Mouse (Mus musculus) heart, embryonic 13.5 days (tissue): Measurements from ENCODE around the gene Kctd6. TPM values are rescaled to one million over a fixed set of nuclear protein-coding genes. Genes with fewer than 3 reads are reported as not detected.
"Not testable (repeated sequence)": the region's sequence is repeated elsewhere in the genome, so short reads cannot be mapped to it uniquely, and the experiment has no call there.

Experiments
- ATAC-seq: fragments of 200-750 bp; cut with Nextera tagmentation; 2 replicates; pipeline ENCODE4 v1.8.0; 2017; ENCODE audit warnings: moderate TSS enrichment; ENCODE audit not compliant: insufficient number of reproducible peaks, low FRiP score, low TSS enrichment; ENCODE audit errors: extremely low read depth
- H3K27ac ChIP-seq: fragments of 300-500 bp; sonication (generic); replicated peaks from 2 replicates; pipeline ENCODE4 v1.5.1; 2015; ENCODE audit warnings: moderate library complexity, mild to moderate bottlenecking, inconsistent platforms
- H3K27me3 ChIP-seq: fragments of 300-500 bp; sonication (generic); replicated peaks from 2 replicates; pipeline ENCODE4 v1.6.1; 2015; ENCODE audit warnings: mild to moderate bottlenecking, inconsistent platforms
- H3K36me3 ChIP-seq: fragments of 300-500 bp; sonication (generic); 2 replicates; pipeline ENCODE4 v1.6.1; 2015; ENCODE audit warnings: mild to moderate bottlenecking, inconsistent platforms
- H3K4me1 ChIP-seq: fragments of 300-500 bp; sonication (generic); 2 replicates; pipeline ENCODE4 v1.6.1; 2015; ENCODE audit warnings: inconsistent platforms
- H3K4me2 ChIP-seq: fragments of 300-500 bp; sonication (generic); 2 replicates; pipeline ENCODE4 v1.6.1; 2015; ENCODE audit warnings: inconsistent platforms, mild to moderate bottlenecking, moderate library complexity
- H3K4me3 ChIP-seq: fragments of 300-500 bp; sonication (generic); 2 replicates; pipeline ENCODE4 v1.5.1; 2015; ENCODE audit warnings: moderate library complexity, mild to moderate bottlenecking, inconsistent platforms
- H3K9ac ChIP-seq: fragments of 300-500 bp; sonication (generic); 2 replicates; pipeline ENCODE4 v1.6.1; 2015; ENCODE audit warnings: inconsistent platforms, mild to moderate bottlenecking, moderate library complexity
- H3K9me3 ChIP-seq: fragments of 300-500 bp; sonication (generic); 2 replicates; pipeline ENCODE4 v1.6.1; 2016; ENCODE audit warnings: inconsistent platforms
- WGBS: fragments of 180-500 bp; shearing (Covaris S2); methylation state at CpG from one replicate; pipeline ENCODE4 v1.1.7; 2015; ENCODE audit warnings: mixed read lengths; 5-methylcytosine and 5-hydroxymethylcytosine counted together
- polyA plus RNA-seq: library from polyadenylated mRNA; unstranded; fragments of >200 nt; fragmentation: Nextera tagmentation; extraction: Ambion mirVana; gene quantifications from 2 replicates; pipeline ENCODE4 v1.2.1, GENCODE M21; 2015

Kctd6 gene
- polyA plus RNA-seq, 1 experiment from 2014 or later: 2.7 TPM

DNA sequence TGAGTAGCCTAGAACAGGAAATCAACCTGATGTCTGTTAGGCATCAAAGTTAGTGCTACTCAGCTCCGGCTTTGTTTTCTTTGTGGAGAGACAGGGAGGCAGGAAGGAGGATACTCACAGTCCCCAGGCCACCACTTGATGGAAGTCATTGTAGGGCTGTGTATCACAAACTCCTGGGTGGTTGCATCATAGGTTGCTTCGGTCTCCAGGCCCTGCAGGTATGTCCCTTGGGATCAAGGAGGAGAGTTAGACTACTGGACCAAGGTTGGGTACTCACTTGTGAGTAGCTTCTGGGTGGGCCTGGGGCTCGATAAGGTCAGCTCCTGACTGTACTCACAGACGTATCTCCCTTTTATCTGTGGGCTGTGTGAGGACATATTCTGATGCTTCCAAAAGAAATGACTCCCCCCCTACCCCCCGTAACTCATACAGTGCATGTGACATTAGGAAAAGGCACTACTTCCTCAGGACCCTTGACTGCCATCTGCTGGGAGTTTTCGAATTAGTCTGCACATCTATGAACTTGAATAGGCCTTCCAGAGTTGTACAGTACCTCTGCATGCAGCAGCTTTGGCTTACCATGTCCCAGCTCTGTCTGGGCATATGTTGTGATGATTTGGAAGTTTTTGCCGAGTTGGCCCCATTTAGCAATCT is 41.3 kb downstream of the Kctd6 start:
- H3K36me3 ChIP-seq: no peaks in the 10 kb centered on the region
- no peak for ATAC-seq
- H3K27me3 ChIP-seq: 0 out of 2 replicates have a peak, but pooled peaks cover 8% of the 10 kb centered on the region
- no peak overlapping the region for H3K27ac ChIP-seq
- no peaks in the 10 kb centered on the region for H3K4me1 ChIP-seq
- no peak overlapping the region for H3K4me3 ChIP-seq
- H3K9ac ChIP-seq: no peak overlapping the region
- H3K4me2 ChIP-seq: no peak overlapping the region
- no peaks in the 10 kb centered on the region for H3K9me3 ChIP-seq
- WGBS: 53% methylated on average over 7 of the region's 7 CpGs

- H3K4me3 ChIP-seq: no peak overlapping the region
- no peaks in the 10 kb centered on the region for H3K9me3 ChIP-seq
- H3K27ac ChIP-seq: no peak overlapping the region
- ATAC-seq: no peak
- H3K36me3 ChIP-seq: no peaks in the 10 kb centered on the region
- no peak overlapping the region for H3K9ac ChIP-seq
- H3K4me2 ChIP-seq: no peak overlapping the region
- WGBS: 58% methylated on average over 6 of the region's 6 CpGs
- H3K27me3 ChIP-seq: 0 out of 2 replicates have a peak, but pooled peaks cover 8% of the 10 kb centered on the region
- no peaks in the 10 kb centered on the region for H3K4me1 ChIP-seq
These were observed 42.1 kb downstream of the Kctd6 start for GRCm38 (mm10) chr14:8256072-8256471.

GRCm38 (mm10) chr14:8256881-8257280 is 42.9 kb downstream of the Kctd6 start:
- Histone ChIP-seq H3K27me3 (0 out of 2 replicates have a peak, but pooled peaks cover 8% of the 10 kb centered on the region), H3K36me3 (no peaks in the 10 kb centered on the region), H3K9me3 (no peaks in the 10 kb centered on the region), H3K4me3 (no peak overlapping the region), H3K9ac (no peak overlapping the region), H3K4me2 (no peak overlapping the region), H3K4me1 (no peaks in the 10 kb centered on the region), H3K27ac (no peak overlapping the region)
- WGBS: 62% methylated on average over 5 of the region's 5 CpGs
- ATAC-seq: no peak

DNA sequence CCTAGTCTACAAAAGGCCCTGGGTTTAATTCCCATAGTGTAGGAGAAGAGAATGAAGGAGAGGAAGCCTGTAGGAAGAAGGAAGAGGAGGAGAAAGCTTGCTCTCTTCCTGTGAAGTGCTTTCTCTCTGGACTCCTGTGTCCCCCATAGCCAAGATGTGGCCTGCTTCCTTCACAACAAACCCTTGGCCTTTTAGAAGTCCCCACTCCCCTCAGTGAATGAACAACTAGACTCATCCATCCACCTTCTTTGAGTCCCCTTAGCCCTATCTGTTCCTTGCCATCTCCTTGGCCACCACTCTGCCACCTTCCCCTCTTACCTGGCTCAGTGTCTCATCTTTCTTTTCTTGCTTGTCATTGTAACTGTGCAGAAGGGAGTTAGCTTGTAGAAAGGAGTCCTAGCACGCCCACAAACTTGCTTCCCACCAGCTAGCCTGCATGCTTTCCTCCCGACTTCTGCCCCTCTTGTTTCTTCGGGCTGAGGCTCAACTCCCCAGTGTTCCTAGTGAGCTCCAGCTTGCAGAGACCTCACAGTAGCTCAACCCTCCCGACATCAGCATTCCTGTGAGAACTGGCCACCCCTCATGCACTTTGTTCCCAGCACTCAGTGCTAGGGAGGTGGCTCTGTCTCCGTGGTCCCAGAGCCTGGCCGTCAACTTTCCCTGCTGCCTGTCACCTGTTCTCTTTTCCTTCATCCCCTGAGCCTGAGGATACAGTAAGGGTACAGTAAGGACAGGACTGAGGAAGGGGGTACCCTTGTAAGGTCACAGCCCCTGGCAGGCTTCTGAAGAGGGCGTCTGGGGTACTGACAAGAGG is 43.8 kb downstream of the Kctd6 start:
- WGBS: 35% methylated on average over 7 of the region's 7 CpGs
- Histone ChIP-seq H3K9me3 (no peaks in the 10 kb centered on the region), H3K9ac (no peak overlapping the region)

DNA sequence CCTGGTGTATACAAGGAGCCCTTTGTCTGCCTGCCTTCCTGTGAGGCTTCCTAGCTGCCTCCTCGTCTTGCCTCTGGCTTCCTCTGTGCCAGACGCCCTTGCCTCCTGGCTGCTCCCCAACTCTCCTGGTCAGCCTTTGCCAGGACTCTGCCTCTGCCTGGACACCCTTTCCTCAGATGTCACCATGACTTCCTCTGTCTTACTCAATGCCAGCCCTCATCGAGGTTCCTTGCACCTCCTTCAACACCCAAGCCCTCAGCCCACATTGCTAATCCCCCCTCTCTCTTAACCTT is 44.3 kb downstream of the Kctd6 start:
- Histone ChIP-seq H3K9me3 (no peaks in the 10 kb centered on the region), H3K36me3 (no peaks in the 10 kb centered on the region), H3K4me3 (no peak overlapping the region), H3K27ac (no peak overlapping the region), H3K9ac (no peak overlapping the region), H3K27me3 (0 out of 2 replicates have a peak, but pooled peaks cover 6% of the 10 kb centered on the region), H3K4me2 (no peak overlapping the region), H3K4me1 (no peaks in the 10 kb centered on the region)
- no peak for ATAC-seq
- WGBS: 25% methylated on average over 3 of the region's 3 CpGs

More for the DNA sequence above, 43.8 kb downstream of the Kctd6 start:
- Histone ChIP-seq H3K4me2 (no peak overlapping the region), H3K4me1 (no peaks in the 10 kb centered on the region), H3K36me3 (no peaks in the 10 kb centered on the region), H3K4me3 (no peak overlapping the region), H3K27me3 (0 out of 2 replicates have a peak, but pooled peaks cover 8% of the 10 kb centered on the region), H3K27ac (no peak overlapping the region)
- no peak for ATAC-seq

GRCm38 (mm10) chr14:8258752-8259151 is 44.8 kb downstream of the Kctd6 start:
- H3K4me3 ChIP-seq: no peak overlapping the region
- H3K9me3 ChIP-seq: no peaks in the 10 kb centered on the region
- 63% methylated on average over 3 of the region's 3 CpGs for WGBS
- no peak for ATAC-seq
- H3K4me1 ChIP-seq: no peaks in the 10 kb centered on the region
- H3K9ac ChIP-seq: no peak overlapping the region
- 0 out of 2 replicates have a peak, but pooled peaks cover 3% of the 10 kb centered on the region for H3K27me3 ChIP-seq
- H3K4me2 ChIP-seq: no peak overlapping the region
- no peaks in the 10 kb centered on the region for H3K36me3 ChIP-seq
- H3K27ac ChIP-seq: no peak overlapping the region

DNA sequence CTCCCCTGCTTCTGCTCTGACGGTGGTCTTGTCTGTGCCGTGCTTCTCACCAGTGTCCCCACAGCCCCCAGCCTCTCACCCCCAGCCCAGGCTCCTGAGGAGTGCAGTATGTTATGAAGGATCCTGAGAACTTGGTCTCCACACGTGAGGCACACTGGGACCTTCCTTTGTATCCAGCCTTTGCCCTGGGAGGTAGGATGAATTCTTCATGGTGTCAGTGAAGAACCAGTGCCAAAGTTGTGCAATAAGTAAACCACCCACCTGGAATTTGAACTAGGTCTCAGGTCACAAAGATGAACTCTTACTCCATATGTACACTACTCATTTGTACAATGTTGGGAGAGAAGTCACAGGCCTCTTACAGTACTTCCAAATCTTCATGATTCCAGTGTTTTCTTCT is 45.2 kb downstream of the Kctd6 start, which contains the start of gene Acox2:
Acox2 (minus strand) TSS at position 188 of the 400 bp plus-strand sequence.
- WGBS: 67% methylated on average over 3 of the region's 3 CpGs
- Histone ChIP-seq H3K9me3 (no peaks in the 10 kb centered on the region), H3K4me1 (no peaks in the 10 kb centered on the region), H3K4me3 (no peak within 1 kb of the TSS), H3K36me3 (no peaks in the 10 kb centered on the region), H3K9ac (no peak within 1 kb of the TSS), H3K27me3 (0 out of 2 replicates have a peak, but pooled peaks cover 3% of the 10 kb centered on the region), H3K27ac (no peak within 1 kb of the TSS), H3K4me2 (no peak within 1 kb of the TSS)
- no peak for ATAC-seq

GRCm38 (mm10) chr14:8260214-8260613 is 46.3 kb downstream of the Kctd6 start:
- Histone ChIP-seq H3K27me3 (0 out of 2 replicates have a peak, but pooled peaks cover 3% of the 10 kb centered on the region), H3K36me3 (no peaks in the 10 kb centered on the region), H3K9ac (no peak overlapping the region), H3K27ac (no peak overlapping the region), H3K4me3 (no peak overlapping the region), H3K9me3 (no peaks in the 10 kb centered on the region), H3K4me2 (no peak overlapping the region), H3K4me1 (no peaks in the 10 kb centered on the region)
- no peak for ATAC-seq
- 73% methylated on average over 5 of the region's 5 CpGs for WGBS

- 41% methylated on average over 1 of the region's 1 CpGs for WGBS
- Histone ChIP-seq H3K36me3 (no peaks in the 10 kb centered on the region), H3K4me2 (no peak overlapping the region), H3K9me3 (no peaks in the 10 kb centered on the region), H3K27ac (no peak overlapping the region), H3K4me3 (no peak overlapping the region), H3K27me3 (no peaks in the 10 kb centered on the region), H3K4me1 (no peaks in the 10 kb centered on the region), H3K9ac (no peak overlapping the region)
- ATAC-seq: no peak
These were observed 48.3 kb downstream of the Kctd6 start for GRCm38 (mm10) chr14:8262242-8262641.

DNA sequence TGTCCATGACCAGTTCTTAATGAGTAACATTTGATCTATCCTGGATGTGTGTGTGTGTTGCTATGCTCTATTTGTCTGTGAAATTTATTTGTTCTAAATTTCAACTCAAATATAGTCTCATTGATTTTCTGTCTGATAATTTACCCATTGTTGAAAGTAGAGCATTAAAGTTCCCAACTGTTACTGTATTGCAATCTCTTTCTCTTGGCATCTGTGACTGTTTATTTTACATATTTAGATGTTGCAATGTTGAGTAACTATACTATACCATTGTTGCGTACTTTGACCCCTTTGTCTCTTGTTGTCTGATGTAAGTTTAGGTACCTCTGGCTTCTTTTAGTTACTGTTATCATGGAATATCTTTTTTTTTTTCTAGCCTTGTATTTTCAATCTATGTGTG is 50.4 kb downstream of the Kctd6 start:
- H3K4me2 ChIP-seq: no peak overlapping the region
- no peak overlapping the region for H3K9ac ChIP-seq
- H3K4me3 ChIP-seq: no peak overlapping the region
- 88% methylated on average over 1 of the region's 1 CpGs for WGBS
- no peaks in the 10 kb centered on the region for H3K9me3 ChIP-seq
- H3K27me3 ChIP-seq: no peaks in the 10 kb centered on the region
- no peak for ATAC-seq
- H3K27ac ChIP-seq: no peak overlapping the region
- no peaks in the 10 kb centered on the region for H3K36me3 ChIP-seq
- no peaks in the 10 kb centered on the region for H3K4me1 ChIP-seq

GRCm38 (mm10) chr14:8271281-8271680 is 57.3 kb downstream of the Kctd6 start:
- not testable (repeated sequence) for H3K27ac ChIP-seq, H3K27me3 ChIP-seq, H3K4me1 ChIP-seq, H3K4me2 ChIP-seq, H3K9me3 ChIP-seq, H3K4me3 ChIP-seq, ATAC-seq, H3K9ac ChIP-seq, H3K36me3 ChIP-seq
- WGBS: 72% methylated on average over 8 of the region's 8 CpGs
